Mouse (Mus musculus): Measurements from ENCODE around the gene Slc38a7.

- TF ChIP-seq CTCF (IDR thresholded peaks at IDR 0.05; ENCODE audit: extremely low read depth, insufficient read depth, insufficient read length, insufficient replicate concordance) (no peak), POLR2A (IDR thresholded peaks at IDR 0.05; ENCODE audit: low read depth, low read length) (no peak)
Observed at GRCm38 (mm10) chr8:95837266-95837665, 16.1 kb downstream of the Slc38a7 start.
